Mouse (Mus musculus): ENCODE results near the gene Aebp2. TPM values are rescaled to one million over a fixed set of nuclear protein-coding genes. Genes with fewer than 3 reads are reported as not detected.
"Not testable (repeated sequence)": the region's sequence is repeated elsewhere in the genome, so short reads cannot be mapped to it uniquely, and the experiment has no call there.

Aebp2 gene
- polyA plus RNA-seq, 1 experiment from 2014 or later = 12.4 TPM

- Histone ChIP-seq H3K36me3 (ENCODE audit: control insufficient read depth, insufficient read depth, low read length) (peaks cover 4% of the 10 kb centered on the region; the same call in 1 of the 2 replicates), H3K27me3 (ENCODE audit: control insufficient read depth, insufficient read depth, low read length) (no peaks in the 10 kb centered on the region), H3K4me3 (ENCODE audit: low read depth, low read length) (no peak overlapping the region), H3K4me1 (ENCODE audit: control insufficient read depth, insufficient read depth, low read length) (no peaks in the 10 kb centered on the region), H3K27ac (ENCODE audit: low read depth, low read length) (no peak overlapping the region), H3K4me2 (no peak overlapping the region), H3K9me3 (replicated peaks; ENCODE audit: control insufficient read depth, low read length) (no peaks in the 10 kb centered on the region), H3K9ac (ENCODE audit: low read depth, low read length) (no peak overlapping the region)
- 93% methylated on average over 7 of the region's 7 CpGs for WGBS (ENCODE audit: insufficient replicate concordance)
- ATAC-seq (replicated peaks; ENCODE audit: insufficient number of reproducible peaks, low FRiP score, low TSS enrichment) = no peak
Observed at GRCm38 (mm10) chr6:140651923-140652322, 29.5 kb downstream of the Aebp2 start.

GRCm38 (mm10) chr6:140655451-140655850 lies 33.0 kb downstream of the Aebp2 start:
- 94% methylated on average over 7 of the region's 7 CpGs for WGBS (ENCODE audit: insufficient replicate concordance)
- Histone ChIP-seq H3K4me1 (ENCODE audit: control insufficient read depth, insufficient read depth, low read length) (no peaks in the 10 kb centered on the region), H3K4me2 (no peak overlapping the region), H3K36me3 (ENCODE audit: control insufficient read depth, insufficient read depth, low read length) (peaks cover 4% of the 10 kb centered on the region; the same call in 1 of the 2 replicates), H3K27me3 (ENCODE audit: control insufficient read depth, insufficient read depth, low read length) (no peaks in the 10 kb centered on the region), H3K27ac (ENCODE audit: low read depth, low read length) (no peak overlapping the region), H3K9me3 (replicated peaks; ENCODE audit: control insufficient read depth, low read length) (no peaks in the 10 kb centered on the region), H3K4me3 (ENCODE audit: low read depth, low read length) (no peak overlapping the region), H3K9ac (ENCODE audit: low read depth, low read length) (no peak overlapping the region)
- no peak for ATAC-seq (replicated peaks; ENCODE audit: insufficient number of reproducible peaks, low FRiP score, low TSS enrichment)

GRCm38 (mm10) chr6:140656991-140657390 lies 34.5 kb downstream of the Aebp2 start:
- H3K9me3 ChIP-seq (replicated peaks; ENCODE audit: control insufficient read depth, low read length) = no peaks in the 10 kb centered on the region
- no peak overlapping the region for H3K4me2 ChIP-seq
- no peak overlapping the region for H3K9ac ChIP-seq (ENCODE audit: low read depth, low read length)
- no peaks in the 10 kb centered on the region for H3K27me3 ChIP-seq (ENCODE audit: control insufficient read depth, insufficient read depth, low read length)
- 89% methylated on average over 3 of the region's 3 CpGs for WGBS (ENCODE audit: insufficient replicate concordance)
- no peaks in the 10 kb centered on the region for H3K4me1 ChIP-seq (ENCODE audit: control insufficient read depth, insufficient read depth, low read length)
- no peak for ATAC-seq (replicated peaks; ENCODE audit: insufficient number of reproducible peaks, low FRiP score, low TSS enrichment)
- peaks cover 2% of the 10 kb centered on the region; the same call in 1 of the 2 replicates for H3K36me3 ChIP-seq (ENCODE audit: control insufficient read depth, insufficient read depth, low read length)
- no peak overlapping the region for H3K27ac ChIP-seq (ENCODE audit: low read depth, low read length)
- H3K4me3 ChIP-seq (ENCODE audit: low read depth, low read length) = no peak overlapping the region

GRCm38 (mm10) chr6:140657920-140658522 lies 35.6 kb downstream of the Aebp2 start:
- no peak for ATAC-seq (replicated peaks; ENCODE audit: insufficient number of reproducible peaks, low FRiP score, low TSS enrichment)
- WGBS (ENCODE audit: insufficient replicate concordance) = 82% methylated on average over 3 of the region's 3 CpGs
- Histone ChIP-seq H3K9ac (ENCODE audit: low read depth, low read length) (no peak overlapping the region), H3K9me3 (replicated peaks; ENCODE audit: control insufficient read depth, low read length) (no peaks in the 10 kb centered on the region), H3K4me1 (ENCODE audit: control insufficient read depth, insufficient read depth, low read length) (0 out of 2 replicates have a peak, but pooled peaks cover 2% of the 10 kb centered on the region), H3K4me3 (ENCODE audit: low read depth, low read length) (no peak overlapping the region), H3K36me3 (ENCODE audit: control insufficient read depth, insufficient read depth, low read length) (peaks cover 2% of the 10 kb centered on the region; the same call in 1 of the 2 replicates), H3K4me2 (no peak overlapping the region), H3K27me3 (ENCODE audit: control insufficient read depth, insufficient read depth, low read length) (no peaks in the 10 kb centered on the region), H3K27ac (ENCODE audit: low read depth, low read length) (no peak overlapping the region)

GRCm38 (mm10) chr6:140661111-140661510 lies 38.6 kb downstream of the Aebp2 start:
- Histone ChIP-seq H3K27ac (ENCODE audit: low read depth, low read length) (no peak overlapping the region), H3K36me3 (ENCODE audit: control insufficient read depth, insufficient read depth, low read length) (no peaks in the 10 kb centered on the region), H3K9ac (ENCODE audit: low read depth, low read length) (no peak overlapping the region), H3K4me2 (no peak overlapping the region), H3K4me1 (ENCODE audit: control insufficient read depth, insufficient read depth, low read length) (peaks cover 8% of the 10 kb centered on the region), H3K4me3 (ENCODE audit: low read depth, low read length) (no peak overlapping the region), H3K9me3 (replicated peaks; ENCODE audit: control insufficient read depth, low read length) (no peaks in the 10 kb centered on the region), H3K27me3 (ENCODE audit: control insufficient read depth, insufficient read depth, low read length) (no peaks in the 10 kb centered on the region)
- no peak for ATAC-seq (replicated peaks; ENCODE audit: insufficient number of reproducible peaks, low FRiP score, low TSS enrichment)
- WGBS (ENCODE audit: insufficient replicate concordance) = 83% methylated on average over 10 of the region's 10 CpGs

GRCm38 (mm10) chr6:140661777-140662176 lies 39.3 kb downstream of the Aebp2 start:
- WGBS (ENCODE audit: insufficient replicate concordance) = 89% methylated on average over 7 of the region's 7 CpGs

GRCm38 (mm10) chr6:140662290-140662689 lies 39.8 kb downstream of the Aebp2 start:
- WGBS (ENCODE audit: insufficient replicate concordance) = 63% methylated on average over 6 of the region's 6 CpGs
- Histone ChIP-seq H3K9ac (ENCODE audit: low read depth, low read length) (no peak overlapping the region), H3K36me3 (ENCODE audit: control insufficient read depth, insufficient read depth, low read length) (no peaks in the 10 kb centered on the region), H3K4me3 (ENCODE audit: low read depth, low read length) (no peak overlapping the region), H3K9me3 (replicated peaks; ENCODE audit: control insufficient read depth, low read length) (no peaks in the 10 kb centered on the region), H3K27me3 (ENCODE audit: control insufficient read depth, insufficient read depth, low read length) (no peaks in the 10 kb centered on the region), H3K27ac (ENCODE audit: low read depth, low read length) (peak overlapping the region; percentile 41), H3K4me2 (no peak overlapping the region), H3K4me1 (ENCODE audit: control insufficient read depth, insufficient read depth, low read length) (peaks cover 12% of the 10 kb centered on the region)
- ATAC-seq (replicated peaks; ENCODE audit: insufficient number of reproducible peaks, low FRiP score, low TSS enrichment) = no peak

More at GRCm38 (mm10) chr6:140661777-140662176, 39.3 kb downstream of the Aebp2 start:
- H3K4me1 ChIP-seq (ENCODE audit: control insufficient read depth, insufficient read depth, low read length) = peaks cover 9% of the 10 kb centered on the region
- H3K27me3 ChIP-seq (ENCODE audit: control insufficient read depth, insufficient read depth, low read length) = no peaks in the 10 kb centered on the region
- peak overlapping the region; percentile 41; the same call in 1 of the 2 replicates for H3K27ac ChIP-seq (ENCODE audit: low read depth, low read length)
- H3K9me3 ChIP-seq (replicated peaks; ENCODE audit: control insufficient read depth, low read length) = no peaks in the 10 kb centered on the region
- no peak for ATAC-seq (replicated peaks; ENCODE audit: insufficient number of reproducible peaks, low FRiP score, low TSS enrichment)
- no peak overlapping the region for H3K9ac ChIP-seq (ENCODE audit: low read depth, low read length)
- H3K4me2 ChIP-seq = no peak overlapping the region
- H3K36me3 ChIP-seq (ENCODE audit: control insufficient read depth, insufficient read depth, low read length) = no peaks in the 10 kb centered on the region
- no peak overlapping the region for H3K4me3 ChIP-seq (ENCODE audit: low read depth, low read length)

- H3K27ac ChIP-seq (ENCODE audit: low read depth, low read length); H3K27me3 ChIP-seq (ENCODE audit: control insufficient read depth, insufficient read depth, low read length); H3K9ac ChIP-seq (ENCODE audit: low read depth, low read length); ATAC-seq (replicated peaks; ENCODE audit: insufficient number of reproducible peaks, low FRiP score, low TSS enrichment); H3K9me3 ChIP-seq (replicated peaks; ENCODE audit: control insufficient read depth, low read length); H3K4me2 ChIP-seq; H3K36me3 ChIP-seq (ENCODE audit: control insufficient read depth, insufficient read depth, low read length); H3K4me3 ChIP-seq (ENCODE audit: low read depth, low read length): not testable (repeated sequence)
- peaks cover 16% of the 10 kb centered on the region for H3K4me1 ChIP-seq (ENCODE audit: control insufficient read depth, insufficient read depth, low read length)
- WGBS (ENCODE audit: insufficient replicate concordance) = 41% methylated on average over 3 of the region's 3 CpGs
Observed at GRCm38 (mm10) chr6:140662697-140663096, 40.2 kb downstream of the Aebp2 start.

- Histone ChIP-seq H3K9ac (ENCODE audit: low read depth, low read length) (no peak overlapping the region), H3K9me3 (replicated peaks; ENCODE audit: control insufficient read depth, low read length) (no peaks in the 10 kb centered on the region), H3K27me3 (ENCODE audit: control insufficient read depth, insufficient read depth, low read length) (no peaks in the 10 kb centered on the region), H3K36me3 (ENCODE audit: control insufficient read depth, insufficient read depth, low read length) (no peaks in the 10 kb centered on the region), H3K4me2 (no peak overlapping the region), H3K4me1 (ENCODE audit: control insufficient read depth, insufficient read depth, low read length) (peaks cover 16% of the 10 kb centered on the region), H3K4me3 (ENCODE audit: low read depth, low read length) (no peak overlapping the region), H3K27ac (ENCODE audit: low read depth, low read length) (no peak overlapping the region)
- no peak for ATAC-seq (replicated peaks; ENCODE audit: insufficient number of reproducible peaks, low FRiP score, low TSS enrichment)
- WGBS (ENCODE audit: insufficient replicate concordance) = 71% methylated on average over 5 of the region's 5 CpGs
Observed at GRCm38 (mm10) chr6:140664611-140665010, 42.1 kb downstream of the Aebp2 start.

Data from heart, embryonic 11.5 days (tissue).